Mouse (Mus musculus): ENCODE measurements at regions not wholly inside any gene's neighbourhood (a gene's known extent, or its start where the extent isn't known, plus 50 kb on each side); places are given as distances from the start of the nearest gene placed in this dataset.

- no peak for TF ChIP-seq POLR2A (IDR thresholded peaks at IDR 0.05; ENCODE audit: low read depth, low read length)
- TF ChIP-seq CTCF (IDR thresholded peaks at IDR 0.05; ENCODE audit: extremely low read depth, insufficient read length, insufficient replicate concordance, low read depth, low read length) = no peak
Measured at GRCm38 (mm10) chr8:109395133-109395855, 98.5 kb upstream of the Pmfbp1 start.
